Mouse (Mus musculus) granulocyte monocyte progenitor cell, adult 5-6 weeks (primary cell): ENCODE measurements around the gene Efemp1. TPM values are rescaled to one million over a fixed set of nuclear protein-coding genes. Genes with fewer than 3 reads are reported as not detected.
A peak's percentile ranks its signal among the peaks of the same experiment; 100 is the strongest.

Source experiments
- ATAC-seq: replicated peaks from 2 replicates; pipeline ENCODE4 v1.8.0; 2016; ENCODE audit warnings: mild to moderate bottlenecking, moderate TSS enrichment, inconsistent platforms; ENCODE audit not compliant: poor library complexity, severe bottlenecking
- total RNA-seq, 2 experiments: library from RNA; stranded (forward) in 1 of 2; stranded (reverse) in 1 of 2; fragments of 200-712, 200-1000 nt in 1 of 2; fragments of >200 nt in 1 of 2; fragmentation: Nextera tagmentation in 1 of 2; gene quantifications; 2 replicates each; pipeline ENCODE4 v1.2.3; 2014 to 2017

The Efemp1 gene
- total RNA-seq (2014; fragmentation: Nextera tagmentation) (not detected in 2 replicates), total RNA-seq (2017) (not detected in 2 replicates)

DNA sequence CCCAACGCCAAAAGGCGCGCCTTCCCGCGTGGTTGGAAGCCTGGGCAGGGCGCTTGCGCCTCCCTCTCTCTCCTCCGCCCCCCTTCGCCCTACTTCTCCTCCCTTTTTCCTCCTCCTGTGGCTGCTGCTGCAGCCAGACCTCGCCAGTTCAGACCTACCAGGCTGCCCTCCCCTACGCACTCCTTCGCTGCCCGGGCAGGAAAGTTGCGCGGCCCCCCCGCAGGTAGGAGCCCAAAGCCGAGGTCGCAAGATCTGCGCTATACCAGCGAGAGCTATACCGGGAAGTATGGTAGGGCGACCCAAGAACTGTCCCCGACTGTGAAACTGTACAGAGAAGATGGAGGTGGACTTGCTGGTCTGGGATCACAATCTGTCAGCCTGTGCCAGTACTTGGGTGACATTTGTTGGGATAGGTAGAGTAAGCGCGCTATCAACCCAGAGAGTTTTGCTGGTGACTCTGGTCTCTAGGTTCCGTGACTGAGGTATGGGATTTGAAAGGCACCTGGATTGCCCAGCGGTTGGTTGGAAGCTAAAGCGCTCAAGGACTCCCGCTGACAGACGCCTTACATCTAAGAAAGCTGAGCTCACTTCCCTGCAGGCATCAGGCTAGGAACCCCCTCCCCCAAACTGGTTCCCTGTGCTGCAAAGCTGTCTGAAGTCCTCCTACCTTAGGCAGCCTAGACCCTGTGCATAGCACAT is at the start of gene Efemp1:
TSS of gene Efemp1 (plus strand) at position 103 of the 699 bp plus-strand sequence.
- ATAC-seq = no peak

DNA sequence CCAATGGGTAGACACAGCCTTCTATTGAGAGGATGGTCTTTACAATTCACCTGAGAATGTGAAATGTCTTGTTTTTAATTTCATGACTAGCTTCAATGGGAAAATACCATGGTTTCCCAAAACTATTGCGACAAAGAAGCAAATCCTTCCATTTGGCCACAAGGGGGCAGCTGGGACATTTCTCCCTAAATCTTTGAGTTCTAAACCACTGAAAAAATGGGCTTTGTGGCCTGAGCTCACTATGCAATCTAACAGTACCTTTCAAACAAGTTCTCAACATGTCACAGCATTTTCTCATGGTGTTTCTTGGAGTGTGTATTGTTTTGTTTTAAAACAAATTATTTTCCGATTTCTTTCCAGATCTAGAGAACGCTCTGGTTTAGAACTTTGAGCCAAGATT is 44.3 kb upstream of the Efemp1 start:
- peak; percentile 33; the same call in 1 of the 2 replicates for ATAC-seq

DNA sequence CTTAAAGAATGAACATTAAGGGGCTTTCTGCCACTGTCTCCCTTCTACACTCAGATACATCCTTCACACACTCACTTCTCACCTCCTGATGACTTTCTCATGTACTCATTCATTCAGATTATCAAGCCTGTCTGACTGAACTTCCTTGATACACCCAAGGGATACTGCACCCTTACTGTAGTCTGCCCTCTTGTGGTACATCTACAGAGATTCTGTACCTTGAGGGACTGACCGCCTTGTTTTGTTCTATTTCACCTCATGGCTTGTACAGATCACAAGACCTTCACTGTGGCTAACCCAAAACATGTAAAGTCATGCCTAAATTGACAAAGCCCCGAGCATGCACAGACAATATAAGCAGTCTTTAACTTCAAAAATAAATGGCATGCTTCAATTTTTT is 41.1 kb upstream of the Efemp1 start:
- ATAC-seq = peak; percentile 66

DNA sequence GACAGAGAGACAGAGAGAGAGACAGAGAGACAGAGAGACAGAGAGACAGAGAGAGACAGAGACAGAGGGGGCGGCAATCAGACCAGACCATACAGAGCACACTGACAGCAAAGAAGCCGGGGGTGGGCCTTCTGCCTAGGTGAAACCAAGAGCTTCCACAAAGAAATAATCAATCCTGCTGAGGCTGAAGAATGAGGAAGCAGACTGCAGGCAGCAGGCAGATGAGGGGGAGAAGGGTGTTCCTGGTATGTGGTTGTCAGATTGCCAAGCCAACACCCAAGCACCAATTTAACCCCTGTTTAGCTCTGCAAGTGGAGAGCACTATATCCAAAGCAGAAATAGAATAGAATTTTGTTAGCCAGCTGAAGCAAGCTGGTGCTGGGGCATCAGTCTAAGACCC is 40.4 kb upstream of the Efemp1 start:
- peak; percentile 70 for ATAC-seq

DNA sequence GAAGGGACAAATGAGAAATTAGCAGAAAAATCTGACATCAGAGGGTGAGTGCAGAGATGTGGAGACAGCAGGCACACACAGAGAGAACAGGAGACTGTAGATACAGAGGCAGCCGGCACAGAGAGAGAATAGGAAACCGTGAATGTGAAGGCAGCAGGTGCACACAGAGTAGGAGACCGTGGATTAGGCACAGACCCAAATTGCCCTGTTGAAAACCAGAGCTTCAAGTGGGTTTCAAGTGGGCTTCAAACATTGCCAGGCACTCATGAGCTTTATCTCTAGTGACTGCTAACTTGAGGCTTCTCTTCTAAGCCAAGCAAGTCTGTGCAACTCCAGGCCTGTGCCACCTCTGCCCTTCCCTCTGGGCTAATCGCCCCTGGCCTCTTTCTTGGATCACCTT is 35.6 kb upstream of the Efemp1 start:
- no peak for ATAC-seq

DNA sequence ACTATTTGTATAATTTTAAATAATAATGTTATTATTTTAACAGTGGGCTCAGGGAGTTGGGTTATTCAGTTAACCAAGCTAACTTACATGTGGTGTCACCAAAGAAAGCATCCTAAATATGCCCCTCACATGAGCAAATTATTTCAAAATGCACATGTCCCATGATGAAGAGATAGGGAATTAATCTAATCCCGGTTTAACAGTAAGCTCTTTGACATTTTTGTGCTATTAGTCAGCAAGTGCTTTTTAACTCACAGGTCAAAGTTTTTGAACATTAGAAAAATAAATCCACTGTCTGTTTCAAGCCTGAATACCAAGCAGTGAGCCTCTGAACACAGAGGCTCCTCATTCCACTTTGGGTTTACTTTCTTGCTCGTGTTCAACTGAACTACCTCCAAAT is 26.1 kb upstream of the Efemp1 start:
- no peak for ATAC-seq

DNA sequence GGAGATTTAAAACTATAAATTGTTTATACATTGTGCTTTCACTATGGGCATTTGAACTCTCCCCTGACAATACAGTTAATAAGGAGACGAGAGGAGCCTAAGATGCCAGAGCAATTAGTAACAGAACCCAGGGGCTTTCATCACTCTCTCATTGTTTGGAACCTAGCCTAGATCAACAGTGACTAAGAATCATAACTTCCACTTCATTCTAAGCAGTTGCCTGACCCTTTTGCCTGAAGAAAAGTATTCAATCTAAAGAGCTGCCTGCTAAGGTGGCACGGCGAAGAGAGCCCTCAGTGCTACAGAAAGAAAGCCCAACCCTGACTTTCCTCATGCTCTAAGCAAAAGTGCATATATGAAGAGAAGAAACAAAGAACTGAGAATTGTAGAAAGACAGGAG is 19.2 kb upstream of the Efemp1 start:
- ATAC-seq = no peak

DNA sequence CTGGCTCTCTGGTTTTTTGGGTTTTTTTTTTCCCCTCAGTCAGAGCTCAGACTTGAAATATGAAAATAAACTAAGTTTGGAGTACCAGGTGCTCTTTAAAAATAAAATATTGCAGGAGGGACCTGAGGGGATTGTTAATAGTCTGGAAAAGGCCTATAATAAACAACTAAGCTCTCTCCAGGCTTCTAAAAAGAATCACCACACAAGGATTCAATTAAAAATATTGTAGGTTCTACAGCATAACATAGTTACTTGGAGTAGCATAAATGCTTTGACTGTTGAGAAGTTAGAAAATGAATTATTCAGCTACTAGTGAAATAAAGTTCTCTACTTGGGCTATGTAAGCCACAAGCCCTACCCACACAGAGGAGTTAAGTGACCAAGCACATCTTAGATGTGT is 17.9 kb upstream of the Efemp1 start:
- ATAC-seq = no peak

DNA sequence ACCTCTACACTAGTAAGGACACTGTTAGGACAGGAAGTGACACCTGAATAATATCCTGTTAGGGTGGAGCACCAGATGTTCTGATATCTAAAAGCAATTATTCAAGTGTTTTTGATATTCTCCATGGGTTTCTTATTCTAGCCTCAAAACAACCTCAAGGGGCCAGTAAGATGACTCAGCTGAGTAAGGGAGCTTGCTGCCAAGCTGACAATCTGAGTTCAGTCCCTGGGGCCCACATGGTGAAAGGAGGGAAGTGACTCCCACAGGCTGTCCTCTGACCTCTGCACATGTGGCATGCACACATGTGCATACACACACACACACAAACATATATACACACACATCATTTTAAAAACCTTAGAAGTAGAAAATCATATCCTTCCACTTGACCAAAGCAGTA is 3.2 kb upstream of the Efemp1 start:
- ATAC-seq = no peak

DNA sequence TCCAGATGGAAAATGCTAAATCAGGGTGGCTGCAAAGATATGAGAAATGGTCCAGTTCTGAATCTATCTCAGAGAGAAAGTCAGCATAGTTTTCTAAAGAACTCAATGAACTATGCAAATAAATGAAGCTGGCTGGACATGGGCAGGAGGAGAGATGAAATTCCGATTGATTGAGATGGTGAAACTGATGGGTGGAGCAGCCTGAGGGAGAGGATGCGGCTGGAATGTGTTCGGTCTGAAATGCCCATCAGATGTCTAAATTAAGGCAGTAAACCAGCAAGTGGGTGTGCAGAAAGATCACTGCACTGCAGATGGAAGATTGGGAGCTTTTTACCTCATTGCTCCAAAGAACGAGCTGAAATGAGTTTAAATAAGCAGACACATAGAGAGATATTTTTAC is 1.4 kb upstream of the Efemp1 start:
- ATAC-seq = no peak

DNA sequence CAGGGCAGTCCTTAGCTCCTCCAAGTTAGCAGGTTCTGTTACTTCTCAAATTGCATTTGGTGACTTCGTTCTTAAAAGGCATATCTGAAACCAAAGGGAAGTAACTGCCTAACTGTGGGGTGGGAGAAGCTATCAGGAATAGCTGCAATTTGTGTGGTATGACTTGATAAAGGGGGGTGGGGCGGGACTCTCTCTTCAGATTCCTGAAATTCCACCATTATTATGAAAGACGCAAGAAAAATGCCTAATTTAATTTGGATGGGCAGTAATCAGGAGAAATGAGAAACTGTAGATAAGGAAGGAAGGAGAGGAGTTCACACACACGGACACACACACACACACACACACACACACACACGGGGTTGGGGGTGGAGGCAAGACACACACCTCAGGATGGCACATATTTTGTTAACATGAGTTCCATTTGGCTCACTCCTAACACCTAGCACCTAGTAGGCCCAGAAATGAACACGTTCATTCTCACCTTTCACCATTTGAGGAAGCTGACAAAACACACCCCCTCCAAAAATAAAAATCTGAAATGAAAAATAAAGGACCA is 564 bp upstream of the Efemp1 start:
- ATAC-seq = no peak

DNA sequence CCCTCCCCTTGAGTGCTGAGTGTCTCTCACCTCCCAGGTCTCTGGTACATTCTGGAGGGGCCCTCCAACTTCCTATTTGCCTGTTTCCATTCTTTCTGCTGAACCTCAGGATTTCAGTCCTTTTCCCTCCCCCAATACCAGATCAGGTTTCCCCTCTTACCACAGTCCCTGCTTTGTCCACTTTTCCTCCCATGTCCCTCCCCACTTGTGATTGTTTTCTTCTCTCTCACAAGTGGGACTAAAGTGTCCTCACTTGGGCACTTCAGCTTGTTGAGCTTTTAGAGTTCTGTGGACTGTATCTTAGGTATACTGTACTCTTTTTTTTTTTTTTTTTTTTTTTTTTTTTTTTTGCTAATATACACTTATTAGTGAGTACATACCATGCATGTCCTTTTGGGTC is 6.1 kb downstream of the Efemp1 start:
- ATAC-seq = no peak

DNA sequence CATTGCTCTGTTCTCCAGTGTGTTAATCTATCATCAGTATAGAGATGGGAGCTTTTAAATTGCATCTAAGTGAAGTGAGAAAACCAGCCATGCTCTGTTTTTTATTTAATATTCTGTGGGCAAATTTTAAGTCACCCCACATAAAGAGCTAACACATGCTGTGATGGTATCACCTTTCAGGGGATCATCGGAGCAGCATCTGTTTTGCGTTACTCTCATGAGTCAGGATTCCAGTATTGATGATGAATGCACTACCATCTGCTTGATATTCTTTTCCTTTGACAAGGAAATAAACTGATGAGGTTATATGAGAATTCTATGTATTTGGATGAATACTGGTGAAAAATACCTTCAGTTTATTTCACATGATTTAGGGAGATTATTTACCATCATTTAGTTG is 16.1 kb downstream of the Efemp1 start:
- no peak for ATAC-seq

DNA sequence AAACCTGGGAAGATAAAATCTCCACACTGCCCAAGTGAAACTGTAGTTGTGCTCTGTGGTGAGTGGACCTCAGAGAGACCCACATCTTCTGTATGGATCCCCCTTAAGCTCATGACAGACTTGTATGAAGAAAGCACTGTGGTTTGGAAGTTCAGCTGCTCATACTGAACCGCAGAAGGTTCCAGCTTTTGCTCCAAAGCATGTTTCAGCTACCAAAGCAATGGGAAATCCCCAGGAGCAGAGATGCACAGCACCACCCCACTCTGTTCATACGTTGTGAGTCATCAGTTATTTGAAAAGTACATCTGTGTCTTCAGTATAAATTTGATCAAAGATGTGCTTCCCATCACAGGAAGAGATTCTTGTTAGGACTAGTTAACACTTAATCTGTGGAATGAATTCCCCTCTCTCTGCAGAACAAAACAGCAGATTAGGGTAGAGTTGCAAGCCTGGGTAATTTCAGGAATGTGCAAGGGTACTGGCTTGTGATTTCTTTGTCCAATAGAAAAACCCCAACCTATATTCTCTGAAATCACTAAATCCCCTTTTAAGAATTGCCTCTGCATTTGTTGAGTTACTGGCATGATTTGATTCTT is 28.5 kb downstream of the Efemp1 start:
- no peak for ATAC-seq

DNA sequence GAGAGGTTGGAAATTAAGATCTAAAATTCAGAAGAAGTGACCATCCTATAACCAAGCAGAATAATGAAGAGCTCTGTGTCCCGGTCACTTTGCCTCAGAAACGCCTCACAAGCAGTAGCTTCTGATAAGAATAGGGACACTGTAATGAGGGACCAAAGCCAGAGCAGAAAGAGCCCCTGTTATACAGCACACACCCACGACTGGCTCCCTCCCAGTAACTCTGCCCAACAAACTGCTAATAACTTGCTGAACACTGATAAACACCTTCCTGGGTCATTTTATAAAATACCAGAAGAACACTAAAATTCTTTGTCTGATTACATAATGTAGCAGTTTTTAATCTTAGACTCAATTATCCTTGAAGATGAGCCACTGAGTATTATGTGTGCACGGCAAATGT is 30.1 kb downstream of the Efemp1 start:
- ATAC-seq = no peak

DNA sequence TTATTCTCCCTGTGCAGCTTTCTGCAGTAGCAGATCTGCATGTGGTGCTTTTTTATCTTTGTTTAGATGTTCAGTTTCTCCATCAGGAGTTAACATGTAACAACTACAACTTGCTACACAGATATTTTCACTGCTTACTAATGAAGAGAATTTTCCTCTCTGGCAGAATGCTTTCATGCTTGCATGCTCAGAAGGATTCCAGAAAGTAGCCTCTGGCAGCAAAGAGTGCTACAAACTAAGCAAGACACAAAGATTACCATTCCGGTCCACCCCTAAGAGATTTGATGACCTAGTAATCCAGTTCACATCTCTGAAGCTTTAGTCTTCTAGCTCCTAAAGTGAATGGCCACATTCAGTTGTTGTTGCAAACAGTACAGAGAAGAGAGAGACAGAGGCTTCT is 36.5 kb downstream of the Efemp1 start:
- ATAC-seq = no peak

DNA sequence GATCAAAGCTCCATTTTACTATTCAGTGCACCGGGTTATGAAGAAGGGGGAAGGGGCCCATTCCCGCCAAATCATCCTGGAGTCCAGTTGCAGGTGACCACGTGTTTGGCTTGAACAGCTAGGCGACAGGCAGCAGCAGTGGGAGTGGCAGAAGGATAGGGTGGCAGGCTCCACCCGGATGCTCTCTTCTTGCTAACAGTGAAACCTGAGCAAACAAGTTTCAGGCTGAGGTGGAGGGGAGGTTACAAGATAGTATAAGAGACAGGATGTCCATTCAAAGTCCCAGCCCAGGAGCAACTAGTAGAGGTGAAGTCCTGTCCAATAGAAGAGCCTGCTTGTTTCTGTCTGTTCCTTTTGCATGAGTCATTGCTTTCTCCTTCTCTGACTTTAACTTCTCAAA is 38.5 kb downstream of the Efemp1 start:
- ATAC-seq = no peak

DNA sequence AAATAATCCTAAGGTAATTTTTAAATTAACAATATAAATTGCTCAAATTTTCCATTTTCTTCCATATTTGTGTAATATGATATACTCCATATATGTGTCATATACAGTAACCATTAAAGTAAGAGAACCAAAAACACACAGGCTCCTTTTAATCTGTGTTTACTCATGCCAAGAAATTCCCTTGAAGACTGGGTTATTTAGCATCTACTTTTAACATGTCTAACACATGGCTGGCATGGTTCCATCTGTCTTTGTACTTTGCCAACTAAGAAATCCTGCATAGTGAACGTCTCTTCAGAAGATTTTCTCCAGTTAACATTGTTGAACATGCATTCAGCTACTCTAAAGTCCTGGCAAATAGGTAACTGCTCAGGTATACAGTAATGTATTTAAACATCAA is 46.4 kb downstream of the Efemp1 start:
- no peak for ATAC-seq

DNA sequence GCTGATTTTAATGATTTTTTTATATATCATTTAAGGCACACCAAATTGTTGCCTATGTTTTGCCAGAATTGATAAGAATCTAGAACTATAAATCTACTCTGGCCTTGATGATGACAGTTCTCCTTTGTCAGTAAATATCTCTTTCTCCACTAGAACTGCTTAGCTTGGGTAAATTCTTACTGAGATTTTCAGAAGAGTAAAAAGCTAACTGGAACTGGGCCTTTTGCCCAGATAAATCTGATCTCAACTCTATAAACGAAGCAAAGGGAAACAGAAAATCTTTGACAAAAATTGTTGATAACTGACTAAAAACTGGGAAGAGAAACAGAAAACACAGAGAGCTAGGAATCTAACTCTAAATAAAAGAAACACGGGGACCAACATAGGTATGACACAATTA is 51.6 kb downstream of the Efemp1 start:
- ATAC-seq = no peak

DNA sequence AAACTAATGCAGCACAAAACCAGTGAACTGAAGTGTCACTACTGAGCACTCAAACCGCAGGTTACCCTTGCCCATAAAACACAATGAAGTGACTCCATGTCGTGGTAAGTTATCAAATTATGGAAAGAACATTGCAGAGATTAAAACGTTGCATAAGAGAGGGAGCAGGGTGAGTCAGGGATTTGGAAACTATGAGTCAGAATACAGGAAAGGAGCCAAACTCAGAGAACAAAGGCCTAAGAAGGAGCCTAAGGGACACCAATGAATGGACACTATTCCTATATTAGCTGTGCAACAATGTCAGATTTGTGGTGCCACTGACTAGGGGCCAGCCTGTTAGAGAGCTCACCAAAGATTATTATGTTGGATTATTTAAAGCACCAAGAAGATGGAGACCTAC is 53.3 kb downstream of the Efemp1 start:
- no peak for ATAC-seq

DNA sequence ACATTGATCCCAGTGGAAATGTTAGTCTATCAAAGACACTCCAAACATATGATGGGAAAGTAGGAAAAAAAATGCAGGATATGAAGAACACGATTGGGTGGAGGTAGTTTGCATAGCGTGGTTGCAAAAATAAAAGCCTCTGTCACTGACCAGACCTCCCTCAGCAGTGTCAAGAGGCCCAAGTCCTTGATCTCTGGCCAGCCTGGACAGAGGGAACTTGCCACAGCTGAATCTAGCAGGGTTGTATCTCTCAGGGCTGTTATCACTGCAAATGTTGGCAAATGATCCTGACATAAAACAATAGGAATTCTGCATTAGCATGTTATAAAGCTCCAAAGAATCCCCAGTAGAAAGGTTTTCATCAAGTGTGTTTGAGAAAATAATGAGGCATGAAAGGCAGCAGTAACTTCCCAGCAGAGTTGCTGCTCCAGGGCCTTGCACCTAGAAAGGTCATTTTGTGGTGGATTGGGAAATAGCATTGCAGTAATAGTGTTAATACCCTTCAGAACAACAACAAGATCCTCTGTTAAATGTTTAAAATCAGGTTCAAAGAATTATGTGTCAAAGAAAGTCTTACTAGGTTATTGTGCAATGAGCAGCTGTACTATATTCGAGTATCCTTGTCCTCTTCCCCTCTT is 56.0 kb downstream of the Efemp1 start:
- no peak for ATAC-seq
